Mouse (Mus musculus): ENCODE measurements around the gene Coro1c.

Coro1c gene

DNA sequence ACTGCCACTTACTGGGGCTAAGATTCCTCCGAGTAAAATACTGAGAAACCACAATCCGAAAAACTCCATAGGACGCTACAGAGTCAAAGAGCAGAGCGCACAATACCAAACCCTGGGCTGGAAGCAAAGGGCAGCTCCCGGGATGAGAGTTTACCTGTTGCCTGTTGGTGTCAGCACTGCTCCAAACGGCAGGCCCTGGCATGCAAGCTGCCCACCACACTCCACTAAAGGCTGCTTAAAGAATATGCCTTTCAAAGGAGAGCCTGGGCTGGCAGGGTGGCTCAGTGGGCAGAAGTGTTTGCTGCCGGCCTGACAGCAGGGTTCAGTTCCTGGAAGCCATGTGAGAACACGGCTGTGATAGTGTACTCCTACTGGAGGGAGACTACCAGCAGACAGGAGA lies 50.9 kb downstream of the Coro1c start:
- POLR2A ChIA-PET, result interaction anchor here in 2 of 4 experiments (0.6 to 9.3 kb wide), 22 partner anchors 13 to 296 kb away, joined by 3 to 156 read pairs (median 5); partner anchors contain the start of gene Coro1c (in 1 of the 2)
- CTCF ChIA-PET, result interaction anchor here (0.5 to 3.4 kb wide), 14 partner anchors 11 to 305 kb away, joined by 3 to 17 read pairs (median 4); partner anchors contain the start of gene Coro1c (in 1 of the 4)

DNA sequence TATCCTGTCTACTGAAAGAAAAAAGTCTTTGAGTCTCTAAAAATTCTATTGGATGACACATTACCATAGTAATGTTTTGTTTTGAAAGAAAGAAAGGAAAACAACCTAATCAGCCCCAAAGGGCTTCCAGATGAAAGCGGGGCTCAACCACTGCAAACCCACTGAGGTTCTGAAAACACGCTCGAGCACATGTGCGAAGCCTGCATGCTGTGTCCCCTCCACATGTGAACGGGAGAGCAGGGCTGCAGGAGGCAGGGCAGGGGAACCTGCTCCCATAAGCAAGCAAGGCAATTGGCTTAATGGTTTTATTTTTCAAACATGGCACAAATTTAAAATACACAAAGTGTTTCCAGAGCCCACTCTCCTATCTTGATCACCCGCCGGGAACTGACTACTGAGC lies 51.9 kb downstream of the Coro1c start:
- ChIA-PET POLR2A (interaction anchor here in 3 of 4 experiments (0.7 to 9.3 kb wide), 16 partner anchors 7 to 122 kb away, joined by 3 to 156 read pairs (median 7); partner anchors contain the start of gene Coro1c (in 2 of the 3)), CTCF (interaction anchor here in 2 of 4 experiments (0.8 to 4.3 kb wide), 7 partner anchors 12 to 190 kb away, joined by 3 to 18 read pairs (median 4); partner anchors contain the start of gene Coro1c (in 1 of the 2))

DNA sequence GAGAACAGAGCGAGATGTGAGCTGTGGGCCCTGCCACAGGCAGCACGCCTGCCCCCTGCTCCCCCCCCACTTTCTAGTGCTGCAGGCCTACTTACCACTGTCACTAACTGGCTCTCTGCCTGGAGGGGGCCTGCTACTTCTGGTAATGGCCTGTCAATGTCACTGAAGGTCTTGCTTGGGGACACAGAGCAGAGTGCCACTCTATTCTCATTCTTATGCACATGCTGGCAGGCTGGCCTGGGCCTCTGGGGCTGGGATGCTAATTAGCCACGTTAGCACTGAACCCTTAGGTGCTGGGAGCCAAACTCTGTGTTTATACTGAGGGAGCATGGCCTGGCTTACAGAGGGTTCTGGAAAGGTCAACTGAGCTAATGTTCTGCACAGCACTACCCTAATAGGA lies 52.9 kb downstream of the Coro1c start:
- ChIA-PET POLR2A (interaction anchor here in 3 of 4 experiments (0.6 to 9.3 kb wide), 29 partner anchors 8 to 181 kb away, joined by 3 to 156 read pairs (median 4); partner anchors contain the start of genes Coro1c (in 2 of the 3) and Selplg (in 1 of the 3)), CTCF (interaction anchor here (0.5 to 4.4 kb wide), 19 partner anchors 10 to 1142 kb away, joined by 3 to 23 read pairs (median 3); partner anchors contain the start of gene Coro1c (in 1 of the 4))

DNA sequence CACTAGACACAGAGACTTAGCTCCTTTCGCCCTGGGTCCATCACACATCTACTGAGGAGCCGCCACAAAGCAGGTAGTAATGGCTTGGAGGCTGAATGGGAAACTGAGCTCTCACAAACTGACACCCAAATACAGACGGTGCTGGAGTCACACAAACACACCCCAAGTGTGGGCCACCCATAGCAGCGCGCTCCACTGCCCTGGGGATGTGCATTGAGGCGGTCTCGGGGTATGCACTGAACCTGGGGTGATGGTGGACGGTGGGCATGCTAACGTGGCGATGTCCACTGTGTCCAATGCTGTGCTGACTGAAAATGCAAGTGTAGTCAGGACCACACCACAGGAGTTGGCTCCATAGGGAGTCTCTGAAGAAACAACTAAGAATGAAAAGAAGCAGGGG lies 53.4 kb downstream of the Coro1c start:
- ChIA-PET CTCF (interaction anchor here (0.5 to 4.4 kb wide), 16 partner anchors 10 to 539 kb away, joined by 3 to 23 read pairs (median 4); partner anchors contain the start of gene Coro1c (in 1 of the 4)), POLR2A (interaction anchor here in 3 of 4 experiments (0.9 to 9.3 kb wide), 27 partner anchors 8 to 182 kb away, joined by 3 to 156 read pairs (median 5); partner anchors contain the start of genes Coro1c (in 2 of the 3) and Selplg (in 1 of the 3))

GRCm38 (mm10) chr5:113854494-113854893 lies 54.1 kb downstream of the Coro1c start:
- CTCF ChIA-PET, result interaction anchor here (0.5 to 4.4 kb wide), 16 partner anchors 9 to 192 kb away, joined by 3 to 23 read pairs (median 4); partner anchors contain the start of gene Coro1c (in 1 of the 4)
- POLR2A ChIA-PET, result interaction anchor here in 3 of 4 experiments (0.6 to 9.3 kb wide), 25 partner anchors 9 to 183 kb away, joined by 3 to 156 read pairs (median 4); partner anchors contain the start of genes Coro1c (in 2 of the 3) and Selplg (in 1 of the 3)

DNA sequence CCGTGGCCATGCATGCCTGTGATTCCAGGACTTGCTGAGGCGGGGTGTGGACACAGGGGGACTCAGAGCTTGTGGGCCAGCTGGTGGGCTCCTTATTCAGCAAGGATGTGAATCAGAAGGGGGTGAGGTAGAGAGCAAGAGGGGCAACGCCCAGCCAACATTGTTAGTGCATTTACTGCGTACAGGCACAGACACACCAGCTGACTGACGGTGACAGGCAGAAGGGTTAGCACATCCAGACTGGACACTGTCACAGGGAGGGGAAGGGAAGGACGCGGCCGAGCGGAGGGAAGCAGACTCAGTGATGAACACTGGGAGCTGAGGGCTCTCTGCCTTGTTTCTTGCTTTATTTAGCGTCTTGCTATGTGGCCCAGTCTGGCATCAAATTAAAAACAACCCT lies 55.0 kb downstream of the Coro1c start:
- POLR2A ChIA-PET, result interaction anchor here in 3 of 4 experiments (1.0 to 9.3 kb wide), 12 partner anchors 9 to 179 kb away, joined by 3 to 156 read pairs (median 4); partner anchors contain the start of gene Coro1c (in 2 of the 3)
- CTCF ChIA-PET, result interaction anchor here in 3 of 4 experiments (0.6 to 4.4 kb wide), 9 partner anchors 8 to 127 kb away, joined by 3 to 23 read pairs (median 8); no protein-coding TSS in a partner anchor

GRCm38 (mm10) chr5:113852463-113852862 lies 56.1 kb downstream of the Coro1c start:
- ChIA-PET POLR2A (interaction anchor here in 3 of 4 experiments (0.7 to 9.3 kb wide), 3 partner anchors 22 to 269 kb away, joined by 3 to 156 read pairs (median 4); no protein-coding TSS in a partner anchor), CTCF (interaction anchor here in 2 of 4 experiments (0.7 to 4.4 kb wide), 3 partner anchors 8 to 90 kb away, joined by 4 to 22 read pairs (median 7); no protein-coding TSS in a partner anchor)

DNA sequence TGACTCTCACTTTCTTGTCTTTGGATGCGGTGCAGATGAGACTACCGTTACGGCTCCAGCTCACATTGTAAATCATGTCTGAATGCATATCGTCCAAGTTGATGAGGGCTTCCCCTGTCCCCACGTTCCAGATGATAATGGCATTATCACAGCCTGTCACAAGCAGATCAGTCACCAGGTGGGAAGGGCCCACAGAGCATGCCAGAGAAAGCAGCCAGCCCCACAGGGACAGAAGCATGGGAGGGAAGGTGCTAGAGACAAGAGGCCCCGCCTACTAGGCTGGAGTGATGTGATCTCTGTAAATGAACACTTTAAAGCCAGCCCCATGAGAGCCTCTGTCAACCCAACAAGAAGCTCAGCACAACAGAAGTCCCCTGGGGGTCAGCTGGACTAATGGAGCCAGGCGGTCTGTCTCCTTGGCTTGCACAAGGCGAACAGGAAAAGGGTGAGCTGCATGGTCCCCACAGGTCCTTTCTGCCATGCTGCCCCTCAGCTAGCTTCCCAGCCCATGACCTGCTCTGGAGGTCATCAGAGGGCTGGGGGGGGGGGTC lies 57.8 kb downstream of the Coro1c start:
- ChIA-PET POLR2A (interaction anchor here in 3 of 4 experiments (0.6 to 2.9 kb wide), 11 partner anchors 15 to 92 kb away, joined by 3 to 9 read pairs (median 3); partner anchors contain the start of gene Coro1c (in 1 of the 3)), CTCF (interaction anchor here in 3 of 4 experiments (0.6 to 1.7 kb wide), 11 partner anchors 35 to 274 kb away, joined by 3 to 7 read pairs (median 3); no protein-coding TSS in a partner anchor)

GRCm38 (mm10) chr5:113847636-113848035 lies 60.9 kb downstream of the Coro1c start:
- ChIA-PET POLR2A (interaction anchor here in 1 of 4 experiments (1.0 kb wide), 1 partner anchor 8 kb away, joined by 5 read pairs; no protein-coding TSS in a partner anchor), CTCF (interaction anchor here (0.6 to 1.0 kb wide), 4 partner anchors 20 to 450 kb away, joined by 3 read pairs; no protein-coding TSS in a partner anchor)

DNA sequence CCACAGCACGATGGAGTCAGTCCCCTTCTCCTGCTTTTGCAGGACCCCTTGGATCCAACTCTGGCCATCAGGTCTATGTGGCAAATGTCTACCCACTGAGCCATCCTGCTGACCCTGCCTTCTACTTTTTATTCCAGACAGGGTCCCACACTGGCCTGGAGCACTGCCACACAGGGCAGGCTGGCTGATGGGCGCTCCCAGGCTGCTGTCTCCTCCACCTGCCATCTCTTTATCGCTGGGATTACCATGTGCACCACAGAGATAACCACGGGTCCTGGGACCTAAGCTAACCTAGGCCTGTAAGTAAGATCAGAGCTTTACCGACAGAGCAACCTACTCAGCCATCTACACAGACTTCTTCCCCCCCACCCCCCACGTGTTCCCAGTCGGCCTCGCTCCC lies 61.9 kb downstream of the Coro1c start:
- POLR2A ChIA-PET, result interaction anchor here in 2 of 4 experiments (1.0 to 3.2 kb wide), 2 partner anchors 9 to 13 kb away, joined by 5 to 16 read pairs; partner anchors contain the start of gene Selplg (in 1 of the 2)
- CTCF ChIA-PET, result interaction anchor here in 3 of 4 experiments (0.7 to 2.8 kb wide), 4 partner anchors 8 to 804 kb away, joined by 3 to 23 read pairs (median 3); no protein-coding TSS in a partner anchor

DNA sequence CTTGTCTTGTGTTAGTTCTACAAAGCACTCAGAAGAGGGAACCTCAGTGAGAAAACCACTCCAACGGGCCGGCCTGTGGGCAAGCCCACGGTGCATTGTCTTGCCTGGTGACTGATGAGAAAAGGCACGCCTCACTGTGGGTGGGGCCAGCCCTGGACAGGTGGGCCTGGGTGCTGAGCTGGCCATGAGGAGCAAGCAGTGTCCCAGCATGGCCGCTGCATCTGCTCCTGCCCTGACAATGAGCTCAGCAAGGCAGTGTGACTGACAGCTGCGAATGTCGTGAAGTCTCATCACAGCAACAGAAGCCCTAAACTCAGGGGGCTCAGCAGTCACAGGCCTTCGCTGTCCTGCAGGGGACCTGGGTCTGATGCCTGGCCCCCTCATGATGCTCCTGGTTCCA lies 62.9 kb downstream of the Coro1c start:
- CTCF ChIA-PET, result interaction anchor here in 3 of 4 experiments (0.6 to 2.8 kb wide), 20 partner anchors 9 to 597 kb away, joined by 3 to 24 read pairs (median 8); partner anchors contain the start of genes Coro1c (in 1 of the 3), Iscu (in 1 of the 3) and Sart3 (in 1 of the 3)
- POLR2A ChIA-PET, result interaction anchor here in 3 of 4 experiments (0.6 to 3.2 kb wide), 19 partner anchors 9 to 1774 kb away, joined by 3 to 29 read pairs (median 3); partner anchors contain the start of gene Selplg (in 1 of the 3)

GRCm38 (mm10) chr5:113844721-113845120 lies 63.8 kb downstream of the Coro1c start:
- CTCF ChIA-PET, result interaction anchor here (0.5 to 3.1 kb wide), 96 partner anchors 9 to 652 kb away, joined by 3 to 29 read pairs (median 4); partner anchors contain the start of genes Ficd (in 3 of the 4), Iscu (in 3 of the 4), Sart3 (in 3 of the 4) and Coro1c (in 2 of the 4)

DNA sequence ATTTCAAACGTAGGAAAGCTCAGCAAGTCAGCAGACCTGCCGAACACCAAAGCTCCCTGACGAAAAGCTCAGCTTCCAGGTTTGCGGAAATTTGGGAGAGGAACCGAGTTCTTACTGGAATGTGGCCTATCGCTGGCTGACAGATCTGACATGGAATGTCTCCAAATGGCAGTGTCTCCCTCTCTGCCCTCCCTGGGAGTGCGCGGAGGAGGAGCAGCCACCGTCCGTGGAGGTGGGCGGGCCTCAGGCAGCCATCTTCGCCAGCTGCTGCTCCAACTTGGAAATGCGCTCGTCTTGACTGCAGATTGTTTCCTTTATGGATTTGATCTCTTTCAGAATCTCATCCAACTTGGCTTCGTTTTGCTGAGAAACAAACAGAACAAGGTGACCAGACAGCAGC lies 64.5 kb downstream of the Coro1c start:
- ChIA-PET CTCF (interaction anchor here (0.5 to 3.1 kb wide), 84 partner anchors 9 to 653 kb away, joined by 3 to 29 read pairs (median 4); partner anchors contain the start of genes Ficd (in 3 of the 4), Iscu (in 3 of the 4), Sart3 (in 3 of the 4) and 1700069L16Rik (in 1 of the 4)), POLR2A (interaction anchor here (0.6 to 3.7 kb wide), 59 partner anchors 8 to 663 kb away, joined by 3 to 29 read pairs (median 3); partner anchors contain the start of genes Coro1c (in 2 of the 4), Iscu (in 2 of the 4), Sart3 (in 1 of the 4) and Selplg (in 1 of the 4))

More at GRCm38 (mm10) chr5:113844721-113845120, 63.8 kb downstream of the Coro1c start:
- POLR2A ChIA-PET, result interaction anchor here (0.6 to 3.7 kb wide), 54 partner anchors 9 to 1773 kb away, joined by 3 to 29 read pairs (median 3); partner anchors contain the start of genes Coro1c (in 1 of the 4), Iscu (in 1 of the 4), Sart3 (in 1 of the 4) and Selplg (in 1 of the 4)

DNA sequence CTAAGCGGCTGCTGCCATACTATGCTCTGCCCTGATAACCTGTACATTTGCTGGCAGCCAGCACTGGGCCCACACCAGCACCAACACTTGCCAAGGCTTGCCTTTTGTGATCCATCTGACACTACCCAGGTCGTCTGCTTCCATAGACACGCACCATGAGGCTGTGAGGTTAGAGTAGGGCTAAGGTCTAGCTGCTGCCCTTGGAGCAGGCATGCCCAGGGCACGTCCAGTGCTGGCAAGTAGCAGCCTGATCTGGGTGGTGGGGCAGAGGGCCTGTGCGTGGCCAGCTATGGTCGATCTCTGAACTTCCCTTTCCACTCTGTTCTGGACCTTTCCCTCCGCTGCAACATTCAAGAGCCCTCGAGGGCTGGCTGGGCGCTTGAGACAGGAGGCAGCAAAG lies 65.7 kb downstream of the Coro1c start:
- CTCF ChIA-PET, result interaction anchor here in 1 of 4 experiments (0.9 to 3.1 kb wide), 2 partner anchors 24 to 32 kb away, joined by 3 to 26 read pairs; no protein-coding TSS in a partner anchor

DNA sequence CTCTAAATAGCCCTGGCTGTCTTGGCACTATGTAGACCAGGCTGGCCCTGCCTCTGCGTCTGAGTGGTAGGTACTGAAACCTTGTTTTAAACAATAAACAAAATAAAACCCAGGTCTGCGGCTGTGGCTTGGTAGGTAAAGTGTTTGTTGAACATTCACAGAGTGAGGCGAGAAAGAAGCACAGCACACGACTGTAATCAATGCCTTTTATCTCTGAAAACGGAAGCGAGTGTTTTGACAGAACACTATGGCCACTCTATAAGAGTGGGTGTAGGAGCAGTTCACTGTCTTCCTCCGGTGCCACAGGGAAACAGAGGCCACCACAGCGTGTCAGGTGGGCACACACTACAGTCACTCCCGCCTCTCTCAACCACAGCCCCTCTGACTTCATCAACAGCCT lies 66.3 kb downstream of the Coro1c start:
- POLR2A ChIA-PET, result interaction anchor here in 2 of 4 experiments (1.0 to 3.7 kb wide), 7 partner anchors 12 to 100 kb away, joined by 3 to 24 read pairs (median 4); partner anchors contain the start of gene Coro1c (in 1 of the 2)
- CTCF ChIA-PET, result interaction anchor here in 1 of 4 experiments (3.1 kb wide), 1 partner anchor 23 kb away, joined by 26 read pairs; no protein-coding TSS in a partner anchor

More for the DNA sequence above, 65.7 kb downstream of the Coro1c start:
- POLR2A ChIA-PET, result interaction anchor here (0.5 to 3.7 kb wide), 17 partner anchors 9 to 568 kb away, joined by 3 to 24 read pairs (median 4); partner anchors contain the start of gene Ficd (in 1 of the 4)

DNA sequence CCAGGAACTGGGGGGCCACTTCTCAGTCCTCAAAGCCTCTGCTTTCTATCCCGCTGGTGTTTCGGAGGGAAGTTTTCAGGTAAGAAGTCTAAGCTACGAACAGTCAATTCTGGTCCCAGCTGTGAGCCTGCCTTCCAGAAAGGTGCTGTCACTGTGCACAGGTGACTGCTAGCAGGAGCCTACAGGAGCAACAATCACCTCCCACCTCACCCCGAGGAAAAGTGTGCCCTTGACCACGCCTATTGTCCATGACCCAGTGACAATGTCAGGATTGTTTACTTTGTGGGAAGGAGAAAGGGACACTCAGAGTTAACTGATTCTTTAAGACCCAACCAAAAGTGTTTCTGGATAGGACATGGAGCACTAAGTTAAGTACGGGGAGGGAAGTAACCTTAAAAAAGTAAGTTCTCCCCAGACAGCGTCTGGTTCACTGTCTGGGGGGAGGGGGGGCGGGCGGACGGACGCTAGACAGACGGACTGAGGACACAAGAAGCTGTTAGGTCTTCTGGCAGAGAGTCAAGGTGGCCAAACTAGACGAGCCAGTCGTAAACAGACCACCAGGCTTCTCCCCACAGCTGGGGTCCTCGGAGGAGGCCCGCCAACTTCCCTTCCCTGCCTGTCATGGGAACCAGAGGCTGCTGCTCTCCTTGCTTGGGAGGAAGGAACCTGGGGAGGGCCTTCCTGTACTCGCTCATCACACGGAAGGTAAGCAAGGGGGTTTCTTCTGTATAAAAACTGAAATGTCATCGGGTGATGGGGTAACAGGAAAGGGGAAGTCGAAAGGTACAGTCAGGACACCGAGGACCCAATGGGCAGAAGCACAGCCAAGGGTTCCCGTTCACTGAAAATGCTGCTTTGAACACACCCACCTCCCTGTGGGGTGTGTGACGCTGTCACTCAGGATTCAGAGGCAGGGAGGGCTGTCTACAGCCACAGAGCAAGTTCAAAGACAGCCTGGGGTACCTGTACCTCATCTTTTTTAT lies 67.0 kb downstream of the Coro1c start:
- POLR2A ChIA-PET, result interaction anchor here in 2 of 4 experiments (0.6 to 3.7 kb wide), 8 partner anchors 9 to 109 kb away, joined by 3 to 24 read pairs (median 3); partner anchors contain the start of genes Coro1c (in 1 of the 2) and Selplg (in 1 of the 2)
- CTCF ChIA-PET, result interaction anchor here in 1 of 4 experiments (0.5 to 1.1 kb wide), 4 partner anchors 14 to 205 kb away, joined by 3 to 4 read pairs (median 3); no protein-coding TSS in a partner anchor
